Mouse (Mus musculus) testis, adult 2 months (tissue): ENCODE data around the gene Gm5737. TPM values are rescaled to one million over a fixed set of nuclear protein-coding genes. Genes with fewer than 3 reads are reported as not detected.

Source experiments
- H3K27ac ChIP-seq: fragments of 200-500 bp; 2 replicates; pipeline ENCODE4 v1.5.1; 2012; ENCODE audit warnings: low read depth, low read length; ENCODE audit not compliant: control insufficient read depth, insufficient read depth
- H3K27me3 ChIP-seq: fragments of 200-500 bp; 2 replicates; pipeline ENCODE4 v1.6.1; 2012; ENCODE audit warnings: mild to moderate bottlenecking, low read length, moderate library complexity; ENCODE audit not compliant: control insufficient read depth, insufficient read depth
- H3K36me3 ChIP-seq: fragments of 200-500 bp; 2 replicates; pipeline ENCODE4 v1.6.1; 2012; ENCODE audit warnings: mild to moderate bottlenecking, low read length; ENCODE audit not compliant: control insufficient read depth, insufficient read depth
- H3K4me1 ChIP-seq: fragments of 200-500 bp; 2 replicates; pipeline ENCODE4 v1.6.1; 2012; ENCODE audit warnings: low read length; ENCODE audit not compliant: control insufficient read depth, insufficient read depth
- H3K4me3 ChIP-seq: fragments of 200-500 bp; 2 replicates; pipeline ENCODE4 v1.5.1; 2012; ENCODE audit warnings: low read depth, mild to moderate bottlenecking, low read length, moderate library complexity, mixed read lengths; ENCODE audit not compliant: control insufficient read depth
- CTCF ChIP-seq: fragments of 200-500 bp; IDR thresholded peaks from 2 replicates; pipeline ENCODE4 v1.5.1; 2012; ENCODE audit warnings: low read depth, mild to moderate bottlenecking, inconsistent platforms, low read length, moderate library complexity; ENCODE audit not compliant: control insufficient read depth, insufficient read depth, insufficient replicate concordance
- POLR2A ChIP-seq: fragments of 200-500 bp; IDR thresholded peaks from 2 replicates; pipeline ENCODE4 v1.6.1; 2012; ENCODE audit warnings: low read depth, mild to moderate bottlenecking, inconsistent platforms, low read length, moderate library complexity; ENCODE audit not compliant: control insufficient read depth
- polyA plus RNA-seq: library from polyadenylated mRNA; depleted of rRNA; stranded (reverse); fragments of >200 nt; gene quantifications from 2 replicates; pipeline ENCODE4 v1.2.3, GENCODE M21; 2012

Gm5737 gene
- polyA plus RNA-seq, 1 experiment = 0.16 TPM

- no peaks in the 10 kb centered on the region for H3K27me3 ChIP-seq
- peaks cover 2% of the 10 kb centered on the region; the same call in 1 of the 2 replicates for H3K4me1 ChIP-seq
- H3K4me3 ChIP-seq = no peak overlapping the region
- no peak overlapping the region for H3K27ac ChIP-seq
- TF ChIP-seq CTCF = no peak
- no peak for TF ChIP-seq POLR2A
- no peaks in the 10 kb centered on the region for H3K36me3 ChIP-seq
Measured at GRCm38 (mm10) chr7:120861488-120862047, 49.4 kb downstream of the Gm5737 start.

DNA sequence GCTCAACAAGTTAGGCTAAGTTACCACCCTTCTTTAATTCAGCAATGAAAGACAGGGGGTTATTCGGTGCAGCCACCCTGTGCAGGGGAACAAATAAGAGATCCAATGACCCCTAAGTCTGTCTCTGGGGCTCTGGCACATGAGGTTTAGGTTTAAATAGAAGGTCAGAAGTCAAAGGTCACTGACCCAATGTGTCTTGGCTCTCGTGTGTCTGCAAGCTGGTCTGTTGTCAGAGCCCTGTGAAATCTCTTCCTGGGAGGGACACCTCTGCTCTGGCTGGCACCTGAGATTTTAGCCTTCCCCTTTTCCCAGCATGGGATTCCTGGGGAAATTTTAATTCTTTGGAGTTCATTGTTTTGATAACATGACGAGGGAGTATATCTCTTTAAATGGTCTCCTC, 50.0 kb downstream of the Gm5737 start:
- TF ChIP-seq POLR2A = no peak
- TF ChIP-seq CTCF = no peak
- Histone ChIP-seq H3K4me1 (peaks cover 2% of the 10 kb centered on the region; the same call in 1 of the 2 replicates), H3K27ac (no peak overlapping the region), H3K36me3 (no peaks in the 10 kb centered on the region), H3K4me3 (no peak overlapping the region), H3K27me3 (no peaks in the 10 kb centered on the region)

- Histone ChIP-seq H3K4me3 (no peak overlapping the region), H3K36me3 (no peaks in the 10 kb centered on the region), H3K27ac (no peak overlapping the region), H3K4me1 (peaks cover 2% of the 10 kb centered on the region; the same call in 1 of the 2 replicates), H3K27me3 (no peaks in the 10 kb centered on the region)
- TF ChIP-seq POLR2A (no peak), CTCF (no peak)
Measured at GRCm38 (mm10) chr7:120862626-120863025, 50.5 kb downstream of the Gm5737 start.

DNA sequence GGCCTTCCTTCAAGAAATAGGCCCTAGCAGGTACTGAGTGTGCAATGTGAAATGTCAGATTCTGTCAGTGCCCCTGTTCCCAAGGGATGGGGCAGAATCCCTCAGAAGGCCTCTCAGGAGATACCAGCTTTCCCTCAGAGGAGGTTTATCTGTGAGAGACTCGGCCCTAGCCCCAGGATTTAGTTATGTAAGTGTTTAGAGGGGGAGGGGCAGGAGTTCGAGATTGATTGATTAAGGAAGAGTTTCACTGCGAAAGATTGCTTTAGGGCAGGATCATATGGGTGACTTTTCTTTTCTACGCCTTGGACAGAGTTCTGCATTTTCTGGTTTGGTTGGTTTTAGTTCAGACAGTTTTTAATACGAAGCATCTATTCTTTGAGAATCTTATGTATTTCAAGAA, 51.3 kb downstream of the Gm5737 start:
- Histone ChIP-seq H3K4me1 (peaks cover 2% of the 10 kb centered on the region; the same call in 1 of the 2 replicates), H3K27ac (no peak overlapping the region), H3K36me3 (no peaks in the 10 kb centered on the region), H3K4me3 (no peak overlapping the region), H3K27me3 (no peaks in the 10 kb centered on the region)
- TF ChIP-seq CTCF (no peak), POLR2A (no peak)

DNA sequence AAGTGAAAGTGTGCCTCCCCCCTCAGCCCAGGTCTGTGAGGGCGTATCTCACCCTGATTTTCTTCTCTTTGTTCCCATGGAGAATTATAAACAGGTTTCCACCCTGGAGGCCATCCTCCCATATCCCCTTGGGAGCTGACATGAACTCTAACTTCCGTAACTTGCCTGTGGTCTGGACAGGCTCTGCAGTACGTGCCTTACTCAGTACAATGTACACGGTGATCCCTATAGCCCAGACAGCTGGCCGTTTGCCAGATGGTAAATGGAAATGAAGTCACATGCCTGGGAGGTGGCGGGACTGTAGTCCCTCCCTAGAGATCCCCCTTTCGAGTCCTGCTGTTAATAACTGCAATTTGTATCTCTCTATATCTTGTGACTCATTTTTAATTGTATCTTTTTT, 52.9 kb downstream of the Gm5737 start:
- H3K36me3 ChIP-seq = no peaks in the 10 kb centered on the region
- H3K4me1 ChIP-seq = peaks cover 2% of the 10 kb centered on the region; the same call in 1 of the 2 replicates
- no peak overlapping the region for H3K4me3 ChIP-seq
- no peaks in the 10 kb centered on the region for H3K27me3 ChIP-seq
- H3K27ac ChIP-seq = no peak overlapping the region
- TF ChIP-seq POLR2A (no peak), CTCF (no peak)

DNA sequence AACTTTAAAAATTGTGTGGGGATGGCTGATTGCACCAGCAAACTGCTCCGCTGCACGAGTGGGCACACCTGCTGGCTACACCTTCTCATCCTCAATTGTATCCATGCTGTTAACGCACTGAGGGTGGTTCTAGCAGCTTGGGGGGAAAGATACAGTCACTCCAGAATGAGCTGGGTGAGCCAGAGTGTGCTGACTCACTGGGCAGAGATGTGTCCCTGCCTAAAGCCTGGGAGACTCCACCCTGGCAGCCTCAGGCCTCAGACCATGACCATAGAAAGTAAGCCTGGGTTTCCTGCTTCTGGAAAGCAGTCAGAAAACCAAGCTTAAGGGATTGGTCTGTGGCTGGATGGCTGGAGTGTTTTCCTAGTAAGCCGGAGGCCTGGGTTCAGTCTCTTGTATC, 53.7 kb downstream of the Gm5737 start:
- H3K36me3 ChIP-seq = no peaks in the 10 kb centered on the region
- H3K27ac ChIP-seq = no peak overlapping the region
- no peak overlapping the region for H3K4me3 ChIP-seq
- H3K27me3 ChIP-seq = no peaks in the 10 kb centered on the region
- H3K4me1 ChIP-seq = peaks cover 2% of the 10 kb centered on the region; the same call in 1 of the 2 replicates
- TF ChIP-seq POLR2A (no peak), CTCF (no peak)

GRCm38 (mm10) chr7:120866684-120867083, 54.5 kb downstream of the Gm5737 start:
- Histone ChIP-seq H3K27me3 (no peaks in the 10 kb centered on the region), H3K36me3 (no peaks in the 10 kb centered on the region), H3K4me1 (peaks cover 2% of the 10 kb centered on the region; the same call in 1 of the 2 replicates), H3K27ac (no peak overlapping the region), H3K4me3 (no peak overlapping the region)
- TF ChIP-seq POLR2A = no peak
- no peak for TF ChIP-seq CTCF

GRCm38 (mm10) chr7:120867720-120868119, 55.6 kb downstream of the Gm5737 start:
- Histone ChIP-seq H3K27ac (no peak overlapping the region), H3K4me3 (no peak overlapping the region), H3K36me3 (no peaks in the 10 kb centered on the region), H3K27me3 (no peaks in the 10 kb centered on the region), H3K4me1 (peaks cover 2% of the 10 kb centered on the region; the same call in 1 of the 2 replicates)
- TF ChIP-seq CTCF = no peak
- no peak for TF ChIP-seq POLR2A
